Mouse (Mus musculus): ENCODE data around the gene Ctr9.

Gene Ctr9

GRCm38 (mm10) chr7:111028281-111029045, at the start of gene Ctr9:
Gene Ctr9, plus strand, starts transcription at chr7:111028951.
- DNase-seq (ENCODE audit: low read depth, low spot score) = peak; percentile 75

- DNase-seq (ENCODE audit: low read depth, low spot score) = no peak
Observed at GRCm38 (mm10) chr7:110981036-110981435, 47.7 kb upstream of the Ctr9 start.

DNA sequence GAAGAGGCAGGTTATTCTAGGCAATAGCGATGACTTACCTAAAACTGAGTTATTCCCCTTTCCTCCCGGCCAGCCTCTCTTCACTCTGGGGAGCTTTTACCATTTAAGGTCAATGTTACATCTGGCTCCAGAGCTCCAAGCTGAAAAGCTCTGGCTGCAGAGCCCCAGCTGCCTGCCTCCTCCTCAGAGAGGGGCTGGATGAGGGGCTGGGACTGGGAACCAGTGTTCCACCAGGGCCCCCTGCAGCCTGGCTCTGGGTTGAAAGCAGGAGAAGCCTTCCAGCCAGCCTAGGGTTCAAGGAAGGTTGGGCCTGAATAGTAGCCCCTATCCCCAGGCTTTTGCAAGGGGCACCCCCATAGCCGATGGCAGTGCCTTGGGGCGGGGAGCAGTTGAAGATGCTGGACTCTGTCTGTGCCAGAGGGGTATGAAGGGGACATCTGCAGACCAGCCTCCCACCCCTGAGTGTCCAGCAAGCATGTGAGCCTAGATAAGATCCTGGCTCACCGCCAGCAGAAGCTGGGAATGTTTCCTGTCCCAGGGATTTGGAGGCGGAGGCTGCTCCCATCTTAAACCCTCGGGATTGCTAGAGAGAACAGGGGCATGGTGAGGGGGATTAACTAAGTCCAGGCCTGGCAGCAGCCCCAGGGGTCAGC, 46.6 kb upstream of the Ctr9 start, which contains the start of gene Mrvi1:
Gene Mrvi1 (minus strand): TSS at position 409 of the 653 bp plus-strand sequence.
- DNase-seq (ENCODE audit: low read depth, low spot score) = no peak

DNA sequence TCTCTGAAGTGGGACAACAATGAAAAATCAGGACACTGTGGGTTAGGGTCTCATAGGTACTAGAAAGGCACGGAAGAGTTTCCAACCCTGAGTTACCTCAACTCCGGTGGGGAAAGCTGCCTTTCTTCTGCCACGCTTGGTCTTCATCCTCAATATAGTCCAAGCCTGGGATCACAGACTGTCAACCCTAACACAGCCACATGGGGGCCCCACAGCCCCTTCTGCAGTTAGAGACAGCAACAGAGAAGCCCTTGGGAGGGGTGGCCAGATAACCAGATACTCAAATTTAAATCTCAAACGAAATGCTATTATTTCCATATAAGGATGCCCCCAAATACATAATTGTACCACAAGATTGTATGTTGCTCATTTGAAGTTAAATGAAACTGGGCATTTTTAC, 46.0 kb upstream of the Ctr9 start:
- DNase-seq (ENCODE audit: low read depth, low spot score) = peak; percentile 4

GRCm38 (mm10) chr7:110983621-110984020, 45.1 kb upstream of the Ctr9 start:
- DNase-seq (ENCODE audit: low read depth, low spot score) = no peak

- DNase-seq (ENCODE audit: low read depth, low spot score) = no peak
Observed at GRCm38 (mm10) chr7:110985581-110986265, 43.0 kb upstream of the Ctr9 start.

- DNase-seq (ENCODE audit: low read depth, low spot score) = no peak
Observed at GRCm38 (mm10) chr7:110988081-110988480, 40.7 kb upstream of the Ctr9 start.

DNA sequence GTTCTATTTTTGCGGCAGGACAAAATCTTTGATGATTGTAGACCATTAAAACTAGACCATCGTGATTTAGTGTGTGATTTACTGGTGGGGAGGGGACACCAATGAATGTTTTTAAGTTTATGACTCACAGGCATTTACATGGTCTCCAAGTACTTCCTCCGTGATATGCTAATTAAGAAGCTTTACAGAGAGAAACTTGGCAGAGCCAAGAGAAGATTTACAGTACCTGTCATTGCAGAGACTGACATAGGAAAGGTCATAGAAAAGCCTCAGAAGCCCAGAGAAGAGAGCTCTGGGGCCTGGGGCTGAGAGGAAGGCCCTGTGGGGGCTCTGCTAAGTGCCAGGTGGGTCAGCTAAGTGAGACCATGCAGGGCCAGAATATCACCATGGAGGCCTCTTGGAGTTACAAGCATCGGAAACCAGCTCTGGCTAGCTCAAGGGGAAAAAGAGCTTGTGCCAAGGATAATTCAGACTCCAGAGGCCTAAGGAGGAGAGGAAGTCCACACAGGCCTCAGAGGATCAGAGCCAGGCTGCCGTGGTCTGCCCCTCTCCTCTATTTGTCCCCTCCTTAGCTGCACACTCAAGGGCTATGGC, 39.4 kb upstream of the Ctr9 start:
- no peak for DNase-seq (ENCODE audit: low read depth, low spot score)

GRCm38 (mm10) chr7:110990356-110991220, 38.2 kb upstream of the Ctr9 start:
- no peak for DNase-seq (ENCODE audit: low read depth, low spot score)

DNA sequence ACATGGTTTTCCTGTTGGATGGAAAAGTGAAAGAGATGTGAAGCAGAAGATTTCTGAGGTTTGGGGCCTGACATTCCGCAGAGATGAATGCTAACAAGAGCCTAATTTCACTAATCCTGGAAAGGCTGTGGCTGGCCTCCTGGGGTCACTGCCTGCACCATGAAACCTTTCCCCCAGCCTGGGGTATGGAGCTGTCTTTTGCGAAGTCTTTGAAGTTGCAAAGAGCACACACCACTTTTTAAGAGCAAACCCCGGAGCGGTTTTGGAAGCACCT, 37.6 kb upstream of the Ctr9 start:
- no peak for DNase-seq (ENCODE audit: low read depth, low spot score)

GRCm38 (mm10) chr7:110998887-110999827, 29.6 kb upstream of the Ctr9 start:
- no peak for DNase-seq (ENCODE audit: low read depth, low spot score)

- no peak for DNase-seq (ENCODE audit: low read depth, low spot score)
Observed at GRCm38 (mm10) chr7:111004136-111004840, 24.5 kb upstream of the Ctr9 start.

DNA sequence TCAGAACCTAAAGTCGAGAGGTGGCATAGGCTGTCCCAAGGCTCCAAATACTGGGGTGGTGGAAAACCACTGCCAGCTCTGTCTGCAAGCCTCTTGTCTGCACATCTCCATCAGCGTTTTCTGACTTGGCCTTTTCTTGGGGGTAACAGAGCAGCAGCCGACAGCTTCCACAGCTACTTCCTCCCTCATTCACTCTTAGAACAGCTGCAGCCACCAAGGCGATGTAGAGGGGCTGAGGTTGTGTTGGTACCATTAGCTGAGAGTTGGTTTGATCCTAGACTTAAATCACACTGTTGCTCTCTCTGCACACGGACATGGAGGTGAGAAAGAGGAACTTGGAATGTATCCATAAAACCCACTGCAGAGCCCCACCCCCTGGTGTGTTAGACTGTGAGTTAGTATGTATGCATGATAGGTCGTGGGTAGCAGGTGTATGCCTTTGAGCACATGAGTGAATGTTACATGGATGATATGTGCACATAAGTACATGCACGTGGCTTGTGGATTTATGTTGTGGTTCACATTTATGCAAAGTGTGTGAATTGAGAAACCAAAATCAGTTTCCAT, 14.6 kb upstream of the Ctr9 start:
- no peak for DNase-seq (ENCODE audit: low read depth, low spot score)

GRCm38 (mm10) chr7:111014893-111015292, 13.9 kb upstream of the Ctr9 start:
- DNase-seq (ENCODE audit: low read depth, low spot score) = no peak

- DNase-seq (ENCODE audit: low read depth, low spot score) = no peak
Observed at GRCm38 (mm10) chr7:111015731-111016130, 13.0 kb upstream of the Ctr9 start.

DNA sequence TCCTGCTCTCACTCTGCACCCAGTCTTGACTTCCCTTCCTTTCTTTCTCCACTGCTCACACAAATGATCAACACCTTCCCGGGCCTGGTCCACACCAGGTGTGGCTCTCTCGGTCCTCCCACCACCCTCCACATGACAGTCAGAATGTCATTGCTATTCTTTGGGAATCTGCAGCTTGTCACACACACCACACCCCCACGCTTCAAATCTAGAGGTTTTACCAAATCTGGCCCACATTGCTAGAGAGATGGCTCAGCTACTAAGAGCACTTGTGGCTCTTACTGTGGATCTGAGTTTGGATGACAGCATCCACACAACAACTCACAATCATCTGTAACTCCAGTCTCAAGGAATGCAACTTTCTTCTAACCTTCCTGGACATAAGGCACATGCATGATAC, 11.8 kb upstream of the Ctr9 start:
- DNase-seq (ENCODE audit: low read depth, low spot score) = no peak

- no peak for DNase-seq (ENCODE audit: low read depth, low spot score)
Observed at GRCm38 (mm10) chr7:111020814-111021213, 7.9 kb upstream of the Ctr9 start.

- no peak for DNase-seq (ENCODE audit: low read depth, low spot score)
Observed at GRCm38 (mm10) chr7:111024068-111024594, 4.6 kb upstream of the Ctr9 start.

DNA sequence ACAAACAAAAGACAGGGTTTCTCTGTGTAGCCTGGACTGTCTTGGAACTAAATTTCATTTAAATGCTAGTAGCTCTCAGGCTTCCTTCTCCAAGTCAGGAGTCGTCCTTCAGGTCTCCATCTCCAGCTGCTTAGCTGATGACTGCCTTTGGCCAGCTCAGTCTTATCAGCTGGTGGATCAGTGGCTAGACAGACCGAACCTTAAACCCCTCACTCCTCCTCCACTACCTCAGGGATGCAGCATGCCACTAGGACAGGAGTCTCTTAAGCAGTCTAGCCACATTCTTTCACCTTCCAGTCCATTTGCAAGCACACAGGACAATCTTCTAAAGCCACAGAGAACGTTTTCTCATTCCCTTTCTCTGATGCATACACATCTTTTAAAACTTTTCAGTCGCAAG, 3.8 kb upstream of the Ctr9 start:
- DNase-seq (ENCODE audit: low read depth, low spot score) = no peak
